Mouse (Mus musculus): ENCODE results near the gene Lbh.

GRCm38 (mm10) chr17:72965687-72966086, 47.6 kb downstream of the Lbh start:
- TF ChIP-seq POLR2A (IDR thresholded peaks at IDR 0.05; ENCODE audit: borderline replicate concordance, extremely low read depth, insufficient read depth, insufficient read length, poor library complexity, severe bottlenecking) (no peak), CTCF (IDR thresholded peaks at IDR 0.05; ENCODE audit: borderline replicate concordance, extremely low read depth, insufficient read depth, insufficient read length) (no peak)
